Mouse (Mus musculus): ENCODE measurements around the gene Ephb1. TPM values are rescaled to one million over a fixed set of nuclear protein-coding genes. Genes with fewer than 3 reads are reported as not detected.

Gene Ephb1
- total and polyA plus RNA-seq, 3 experiments, result 1.8 to 2.2 (median 2.2) TPM

GRCm38 (mm10) chr9:102155876-102156275 lies 198.6 kb downstream of the Ephb1 start:
- no peak for DNase-seq

GRCm38 (mm10) chr9:102139181-102139580 lies 215.3 kb downstream of the Ephb1 start:
- no peak for DNase-seq

- no peak for DNase-seq
Measured at GRCm38 (mm10) chr9:102138671-102139070, 215.8 kb downstream of the Ephb1 start.

GRCm38 (mm10) chr9:102138187-102138586 lies 216.3 kb downstream of the Ephb1 start:
- DNase-seq, result no peak

GRCm38 (mm10) chr9:102130506-102130905 lies 224.0 kb downstream of the Ephb1 start:
- DNase-seq, result no peak

- no peak for DNase-seq
Measured at GRCm38 (mm10) chr9:102126510-102126909, 228.0 kb downstream of the Ephb1 start.

- no peak for DNase-seq
Measured at GRCm38 (mm10) chr9:102122880-102123453, 231.5 kb downstream of the Ephb1 start.

GRCm38 (mm10) chr9:102119422-102119821 lies 235.1 kb downstream of the Ephb1 start:
- DNase-seq, result no peak

- DNase-seq, result no peak
Measured at GRCm38 (mm10) chr9:102115326-102115725, 239.2 kb downstream of the Ephb1 start.

GRCm38 (mm10) chr9:102111471-102111870 lies 243.0 kb downstream of the Ephb1 start:
- DNase-seq, result no peak

GRCm38 (mm10) chr9:102107978-102108377 lies 246.5 kb downstream of the Ephb1 start:
- no peak for DNase-seq

- no peak for DNase-seq
Measured at GRCm38 (mm10) chr9:102107213-102107612, 247.3 kb downstream of the Ephb1 start.

GRCm38 (mm10) chr9:102096825-102097224 lies 257.7 kb downstream of the Ephb1 start:
- DNase-seq, result no peak

GRCm38 (mm10) chr9:102088598-102088997 lies 265.9 kb downstream of the Ephb1 start:
- DNase-seq, result no peak

GRCm38 (mm10) chr9:102086053-102086706 lies 268.3 kb downstream of the Ephb1 start:
- DNase-seq, result no peak

- no peak for DNase-seq
Measured at GRCm38 (mm10) chr9:102085477-102085876, 269.0 kb downstream of the Ephb1 start.

- DNase-seq, result no peak
Measured at GRCm38 (mm10) chr9:102080934-102081333, 273.6 kb downstream of the Ephb1 start.

- DNase-seq, result no peak
Measured at GRCm38 (mm10) chr9:102079151-102079550, 275.3 kb downstream of the Ephb1 start.

GRCm38 (mm10) chr9:102078238-102078637 lies 276.3 kb downstream of the Ephb1 start:
- no peak for DNase-seq

GRCm38 (mm10) chr9:102075539-102075938 lies 279.0 kb downstream of the Ephb1 start:
- no peak for DNase-seq

GRCm38 (mm10) chr9:102073404-102073803 lies 281.1 kb downstream of the Ephb1 start:
- DNase-seq, result no peak

- DNase-seq, result no peak
Measured at GRCm38 (mm10) chr9:102069151-102069882, 285.2 kb downstream of the Ephb1 start.

GRCm38 (mm10) chr9:102066601-102067000 lies 287.9 kb downstream of the Ephb1 start:
- no peak for DNase-seq
